Mouse (Mus musculus) natural killer cell, adult 2 months (primary cell): ENCODE data around the gene Prdm4.

Source experiments
- DNase-seq, 2 experiments: peaks; one replicate each; pipeline ENCODE4 v3.0.0; 2022; ENCODE audit warnings: low spot score in 2 of 2

The Prdm4 gene

GRCm38 (mm10) chr10:85871698-85872478 is 45.1 kb downstream of the Prdm4 start:
- DNase-seq, result peak; percentile 84 to 87

DNA sequence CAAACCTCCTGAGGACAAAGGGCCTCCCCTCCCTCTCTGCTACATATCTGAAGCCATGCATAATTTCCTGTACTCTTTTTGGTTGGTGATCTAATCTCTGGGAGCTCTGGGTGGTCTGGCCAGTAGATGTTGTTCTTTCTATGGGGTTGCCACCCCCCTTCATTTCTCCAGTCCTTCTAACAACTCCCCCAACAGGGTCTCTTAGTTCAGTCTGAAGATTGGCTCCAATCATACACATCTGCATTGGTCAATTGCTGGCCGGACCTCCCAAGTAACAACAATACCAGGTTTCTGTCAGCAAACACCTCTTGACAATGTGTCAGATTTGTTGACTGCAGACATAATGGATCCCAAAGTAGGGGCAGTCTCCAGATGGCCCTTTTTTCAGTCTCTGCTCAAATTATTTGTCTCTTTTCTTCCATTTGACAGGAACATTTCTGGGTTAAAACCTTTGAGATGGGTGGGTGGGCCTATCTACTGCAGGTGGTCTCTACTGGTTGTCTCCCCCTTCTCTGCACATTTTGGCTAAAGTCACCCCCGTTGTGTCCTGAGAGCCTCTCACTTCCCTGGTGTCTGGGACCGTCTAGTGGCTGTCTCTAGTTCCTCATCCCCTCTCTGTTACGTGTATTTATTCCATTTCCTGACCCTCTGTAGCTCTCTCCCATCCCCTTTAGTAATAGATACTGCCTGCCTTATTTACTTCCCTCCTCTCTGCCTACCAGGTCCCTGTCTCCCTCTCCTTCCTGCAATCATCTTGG is 70.7 kb downstream of the Prdm4 start:
- no peak for DNase-seq
